ENCODE assay signal across 19 mouse cellular contexts in genomic region chr16:34904876-34905275, GRCm38 (mm10).
DNase-seq lines count a peak whose midpoint lies in the region; ATAC-seq lines count a peak whose summit lies in the region.
"Had no signal": no experiment of that assay in that cellular context is flagged by ENCODE, and none has a peak within 500 bp of the region (broad histone marks: within the 10 kb centered on the region; RNA-seq: fewer than 3 reads in every experiment).

No protein-coding gene starts in this region.

- H3K4me3 ChIP-seq in embryonic facial prominence, embryonic 13.5 days: no peak overlapping the region
- no peak overlapping the region for H3K4me3 ChIP-seq in embryonic facial prominence, embryonic 10.5 days
- no peak overlapping the region for H3K4me3 ChIP-seq in heart, embryonic 16.5 days (ENCODE audit: low read length)
- H3K4me3 ChIP-seq in heart, embryonic 12.5 days: no peak overlapping the region
- no peak overlapping the region for H3K4me3 ChIP-seq in lung, embryonic 16.5 days (ENCODE audit: low read length)
- H3K4me3 ChIP-seq in stomach, embryonic 16.5 days (replicated peaks; ENCODE audit: low read length): no peak overlapping the region
- H3K4me3 ChIP-seq: forebrain, embryonic 12.5 days; heart, embryonic 13.5 days; hindbrain, embryonic 13.5 days; midbrain, embryonic 15.5 days; neural tube, embryonic 15.5 days had no signal

- ATAC-seq in embryonic facial prominence, embryonic 13.5 days (ENCODE audit: insufficient number of reproducible peaks, insufficient read depth, low FRiP score, low TSS enrichment, low read depth): no peak
- no peak for ATAC-seq in heart, embryonic 16.5 days (replicated peaks; ENCODE audit: extremely low read depth, insufficient read depth, low FRiP score)
- ATAC-seq in heart, embryonic 12.5 days (ENCODE audit: insufficient number of reproducible peaks, low FRiP score): no peak
- no peak for ATAC-seq in lung, embryonic 16.5 days (ENCODE audit: low read depth)
- ATAC-seq in stomach, embryonic 16.5 days (ENCODE audit: insufficient read depth, low FRiP score): no peak
- ATAC-seq: midbrain, embryonic 15.5 days had no signal

- no peaks in the 10 kb centered on the region for H3K9me3 ChIP-seq in embryonic facial prominence, embryonic 13.5 days
- H3K9me3 ChIP-seq in embryonic facial prominence, embryonic 10.5 days: no peaks in the 10 kb centered on the region
- H3K9me3 ChIP-seq in heart, embryonic 16.5 days (replicated peaks; ENCODE audit: control insufficient read depth, low read length): no peaks in the 10 kb centered on the region
- H3K9me3 ChIP-seq in heart, embryonic 12.5 days (replicated peaks): no peaks in the 10 kb centered on the region
- no peaks in the 10 kb centered on the region for H3K9me3 ChIP-seq in lung, embryonic 16.5 days (ENCODE audit: control insufficient read depth, low read length)
- no peaks in the 10 kb centered on the region for H3K9me3 ChIP-seq in stomach, embryonic 16.5 days (replicated peaks; ENCODE audit: control insufficient read depth, low read length)
- H3K9me3 ChIP-seq: forebrain, embryonic 12.5 days; heart, embryonic 13.5 days; hindbrain, embryonic 13.5 days; midbrain, embryonic 15.5 days; neural tube, embryonic 15.5 days had no signal

- H3K36me3 ChIP-seq in embryonic facial prominence, embryonic 13.5 days: no peaks in the 10 kb centered on the region
- no peaks in the 10 kb centered on the region for H3K36me3 ChIP-seq in embryonic facial prominence, embryonic 10.5 days (replicated peaks)
- H3K36me3 ChIP-seq in heart, embryonic 16.5 days (ENCODE audit: control insufficient read depth, insufficient read depth): no peaks in the 10 kb centered on the region
- no peaks in the 10 kb centered on the region for H3K36me3 ChIP-seq in heart, embryonic 12.5 days
- H3K36me3 ChIP-seq in lung, embryonic 16.5 days (ENCODE audit: control insufficient read depth, insufficient read depth, low read length): 0 out of 2 replicates have a peak, but pooled peaks cover 3% of the 10 kb centered on the region
- H3K36me3 ChIP-seq in stomach, embryonic 16.5 days (ENCODE audit: control insufficient read depth, insufficient read depth, low read length): no peaks in the 10 kb centered on the region
- H3K36me3 ChIP-seq: forebrain, embryonic 12.5 days; heart, embryonic 13.5 days; hindbrain, embryonic 13.5 days; midbrain, embryonic 15.5 days; neural tube, embryonic 15.5 days had no signal

- H3K27ac ChIP-seq in embryonic facial prominence, embryonic 13.5 days: peak overlapping the region; percentile 68
- no peak overlapping the region for H3K27ac ChIP-seq in embryonic facial prominence, embryonic 10.5 days (replicated peaks)
- H3K27ac ChIP-seq in heart, embryonic 16.5 days (ENCODE audit: low read length): peak overlapping the region; percentile 30; the same call in 1 of the 2 replicates
- H3K27ac ChIP-seq in heart, embryonic 12.5 days (ENCODE audit: poor library complexity, severe bottlenecking): no peak overlapping the region
- H3K27ac ChIP-seq in lung, embryonic 16.5 days (ENCODE audit: low read length): peak overlapping the region; percentile 41
- H3K27ac ChIP-seq in stomach, embryonic 16.5 days (ENCODE audit: low read length): 0 out of 2 replicates have a peak overlapping the region, but pooled peaks have one; percentile 17
- H3K27ac ChIP-seq: forebrain, embryonic 12.5 days; heart, embryonic 13.5 days; hindbrain, embryonic 13.5 days; midbrain, embryonic 15.5 days; neural tube, embryonic 15.5 days had no signal

- H3K4me1 ChIP-seq in embryonic facial prominence, embryonic 13.5 days: peaks cover 48% of the 10 kb centered on the region
- peaks cover 37% of the 10 kb centered on the region for H3K4me1 ChIP-seq in embryonic facial prominence, embryonic 10.5 days
- H3K4me1 ChIP-seq in heart, embryonic 16.5 days (ENCODE audit: control insufficient read depth, insufficient read depth, low read length): peaks cover 24% of the 10 kb centered on the region
- H3K4me1 ChIP-seq in heart, embryonic 12.5 days (replicated peaks): peaks cover 28% of the 10 kb centered on the region
- H3K4me1 ChIP-seq in lung, embryonic 16.5 days (replicated peaks; ENCODE audit: control insufficient read depth, insufficient read depth, low read length): peaks cover 23% of the 10 kb centered on the region
- H3K4me1 ChIP-seq in stomach, embryonic 16.5 days (ENCODE audit: control insufficient read depth, insufficient read depth, low read length): peaks cover 19% of the 10 kb centered on the region

- no peak overlapping the region for H3K4me2 ChIP-seq in embryonic facial prominence, embryonic 13.5 days
- H3K4me2 ChIP-seq in heart, embryonic 16.5 days (ENCODE audit: low read depth, low read length): no peak overlapping the region
- no peak overlapping the region for H3K4me2 ChIP-seq in heart, embryonic 12.5 days
- no peak overlapping the region for H3K4me2 ChIP-seq in lung, embryonic 16.5 days (ENCODE audit: low read depth, low read length)
- no peak overlapping the region for H3K4me2 ChIP-seq in stomach, embryonic 16.5 days (ENCODE audit: low read depth, low read length)
- H3K4me2 ChIP-seq: forebrain, embryonic 12.5 days; heart, embryonic 13.5 days; hindbrain, embryonic 13.5 days; liver, embryonic 11.5 days; midbrain, embryonic 15.5 days; neural tube, embryonic 15.5 days had no signal

- H3K9ac ChIP-seq in embryonic facial prominence, embryonic 13.5 days: no peak overlapping the region
- H3K9ac ChIP-seq in heart, embryonic 16.5 days (ENCODE audit: low read length): no peak overlapping the region
- H3K9ac ChIP-seq in heart, embryonic 12.5 days: no peak overlapping the region
- no peak overlapping the region for H3K9ac ChIP-seq in lung, embryonic 16.5 days (ENCODE audit: low read length)
- H3K9ac ChIP-seq in stomach, embryonic 16.5 days (ENCODE audit: low read length): no peak overlapping the region
- H3K9ac ChIP-seq: forebrain, embryonic 12.5 days; hindbrain, embryonic 13.5 days; midbrain, embryonic 15.5 days; neural tube, embryonic 15.5 days had no signal

- no peaks in the 10 kb centered on the region for H3K27me3 ChIP-seq in embryonic facial prominence, embryonic 13.5 days
- H3K27me3 ChIP-seq in embryonic facial prominence, embryonic 10.5 days (replicated peaks; ENCODE audit: low read depth, poor library complexity, severe bottlenecking): peaks cover 8% of the 10 kb centered on the region; the same call in 1 of the 2 replicates
- H3K27me3 ChIP-seq in heart, embryonic 16.5 days (ENCODE audit: control insufficient read depth, insufficient read depth, low read length): no peaks in the 10 kb centered on the region; the same call in 1 of the 2 replicates
- H3K27me3 ChIP-seq in heart, embryonic 12.5 days (replicated peaks): peaks cover 36% of the 10 kb centered on the region
- H3K27me3 ChIP-seq in lung, embryonic 16.5 days (ENCODE audit: control insufficient read depth, insufficient read depth, low read depth, low read length): no peaks in the 10 kb centered on the region
- 0 out of 2 replicates have a peak, but pooled peaks cover 3% of the 10 kb centered on the region for H3K27me3 ChIP-seq in stomach, embryonic 16.5 days (ENCODE audit: control insufficient read depth, insufficient read depth, low read length)
- H3K27me3 ChIP-seq: forebrain, embryonic 12.5 days; midbrain, embryonic 15.5 days; neural tube, embryonic 15.5 days had no signal

- 85% methylated on average over 4 of the region's 4 CpGs for WGBS in embryonic facial prominence, embryonic 13.5 days
- WGBS in embryonic facial prominence, embryonic 10.5 days: 92% methylated on average over 4 of the region's 4 CpGs
- 88% methylated on average over 4 of the region's 4 CpGs for WGBS in heart, embryonic 16.5 days
- WGBS in heart, embryonic 12.5 days: 95% methylated on average over 4 of the region's 4 CpGs
- WGBS in lung, embryonic 16.5 days: 90% methylated on average over 4 of the region's 4 CpGs
- WGBS in stomach, embryonic 16.5 days: 79% methylated on average over 4 of the region's 4 CpGs

- no peak for DNase-seq in embryonic facial prominence, embryonic 10.5 days (ENCODE audit: low spot score)
- no peak for DNase-seq in lung, postnatal 10 days
- DNase-seq in urinary bladder, postnatal 4 days (ENCODE audit: low spot score in 2 of 2): no peak
- DNase-seq: adrenal gland, postnatal 10 days; cerebellum, adult 9-11 months; kidney, postnatal 10 days; lung, adult 2 months; right cerebral cortex, postnatal 14 days had no signal

Comparison
In these comparisons a context has a peak if more than half of its experiments do, and no peak if none do; other contexts are left out.
1. H3K27ac ChIP-seq: peak in embryonic facial prominence, embryonic 13.5 days (single experiment), heart, embryonic 16.5 days (single experiment), lung, embryonic 16.5 days (single experiment) and stomach, embryonic 16.5 days (single experiment); none in embryonic facial prominence, embryonic 10.5 days (single experiment) and heart, embryonic 12.5 days (single experiment).